Mouse (Mus musculus) skeletal muscle tissue, adult 2 months (tissue): Measurements from ENCODE around the gene Dmpk.

ENCODE experiments used
- DNase-seq: peaks from one replicate; pipeline ENCODE4 v3.0.0-alpha.2; 2012; ENCODE audit warnings: low read depth, low spot score

Gene Dmpk

DNA sequence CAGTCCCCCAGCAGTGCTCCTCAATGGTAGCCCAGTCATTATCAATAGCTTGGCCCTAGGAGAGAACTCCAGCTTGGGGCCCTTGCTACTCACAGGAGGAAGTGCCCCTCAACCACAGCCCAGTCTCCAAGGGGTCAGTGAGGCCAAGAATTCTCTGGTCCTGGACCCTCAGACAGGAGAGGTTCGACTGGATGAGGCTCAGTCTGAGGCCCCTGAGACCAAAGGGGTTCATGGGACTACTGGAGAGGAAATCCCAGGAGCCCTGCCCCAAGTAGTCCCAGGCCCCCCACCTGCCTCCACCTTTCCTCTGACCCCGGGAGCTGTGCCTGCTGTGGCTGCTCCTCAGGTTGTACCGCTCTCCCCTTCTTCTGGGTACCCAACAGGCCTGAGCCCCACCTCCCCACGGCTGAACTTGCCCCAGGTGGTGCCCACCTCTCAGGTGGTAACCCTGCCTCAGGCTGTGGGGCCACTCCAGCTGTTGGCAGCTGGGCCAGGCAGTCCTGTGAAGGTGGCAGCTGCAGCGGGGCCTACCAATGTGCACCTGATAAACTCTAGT, 12.8 kb downstream of the Dmpk start:
- DNase-seq, result no peak

DNA sequence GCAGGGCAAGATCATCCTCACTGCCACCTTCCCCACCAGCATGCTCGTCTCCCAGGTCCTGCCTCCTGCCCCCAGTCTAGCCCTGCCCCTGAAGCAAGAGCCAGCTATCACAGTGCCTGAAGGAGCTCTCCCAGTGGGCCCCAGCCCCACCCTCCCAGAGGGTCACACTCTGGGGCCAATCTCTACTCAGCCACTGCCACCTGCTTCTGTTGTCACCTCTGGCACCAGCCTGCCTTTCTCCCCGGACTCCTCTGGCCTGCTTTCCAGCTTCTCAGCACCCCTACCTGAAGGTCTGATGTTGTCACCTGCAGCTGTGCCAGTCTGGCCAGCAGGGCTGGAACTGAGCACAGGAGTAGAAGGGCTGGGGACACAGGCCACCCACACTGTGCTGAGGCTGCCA, 13.6 kb downstream of the Dmpk start:
- no peak for DNase-seq

- no peak for DNase-seq
These were observed 14.2 kb downstream of the Dmpk start for GRCm38 (mm10) chr7:19097863-19098262.

DNA sequence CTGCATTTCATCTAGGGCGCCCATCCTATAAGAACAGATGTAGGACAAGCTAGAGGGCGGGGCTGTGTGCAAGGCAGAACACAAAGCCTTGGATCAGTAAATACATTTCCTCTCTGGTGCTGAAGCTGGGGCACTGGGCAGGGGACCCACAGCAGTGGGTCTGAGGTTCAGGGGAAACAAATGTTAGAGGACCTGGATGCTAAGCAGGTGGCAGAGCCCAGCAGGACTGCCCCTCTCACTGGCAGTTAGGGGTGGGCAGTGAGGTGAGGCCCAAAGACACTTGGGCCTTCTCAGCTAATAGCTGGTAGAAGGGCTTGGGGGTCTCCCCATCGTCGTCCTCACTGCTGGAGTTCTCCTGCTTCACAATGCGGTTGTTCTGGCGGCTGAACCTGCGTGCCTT, 15.2 kb downstream of the Dmpk start:
- no peak for DNase-seq

DNA sequence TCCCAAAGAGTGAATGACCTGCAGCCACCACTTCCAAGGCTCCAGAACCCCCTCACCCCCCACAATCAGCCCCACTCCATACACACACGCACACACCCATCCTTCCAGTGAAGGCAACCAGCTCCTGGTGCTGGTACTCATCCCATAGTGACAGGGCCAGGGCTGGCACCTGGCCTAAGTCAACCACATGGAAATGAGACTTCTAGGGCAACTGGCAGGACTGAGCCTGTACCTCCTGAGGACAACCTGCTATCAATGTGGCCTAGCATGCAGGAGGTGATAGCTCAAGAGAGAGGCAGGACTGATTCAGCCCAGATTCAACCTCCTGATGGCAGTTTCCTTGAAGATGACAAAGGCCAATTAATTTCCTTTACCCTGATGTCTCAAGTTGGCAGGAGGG, 16.6 kb downstream of the Dmpk start:
- no peak for DNase-seq

DNA sequence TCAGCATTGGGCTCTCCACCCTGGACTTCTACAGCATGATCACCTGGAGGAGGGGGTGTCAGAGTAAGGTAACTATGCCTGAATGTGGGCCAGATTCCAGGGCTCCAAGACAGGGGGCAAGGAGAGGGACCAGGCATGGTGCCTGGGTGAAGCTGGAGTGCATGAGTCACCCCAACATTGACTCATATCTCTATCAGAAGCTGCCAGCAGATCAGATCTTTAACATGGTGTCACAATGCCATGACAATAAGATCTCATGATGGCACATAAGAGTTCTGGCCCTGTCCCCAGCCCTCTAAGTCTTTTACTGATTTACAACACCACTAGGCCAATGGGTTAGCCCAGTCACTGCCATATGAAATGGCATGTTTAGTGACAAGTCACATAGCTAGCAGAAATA, 20.1 kb downstream of the Dmpk start:
- DNase-seq, result no peak

GRCm38 (mm10) chr7:19104486-19104885, 20.8 kb downstream of the Dmpk start:
- no peak for DNase-seq

DNA sequence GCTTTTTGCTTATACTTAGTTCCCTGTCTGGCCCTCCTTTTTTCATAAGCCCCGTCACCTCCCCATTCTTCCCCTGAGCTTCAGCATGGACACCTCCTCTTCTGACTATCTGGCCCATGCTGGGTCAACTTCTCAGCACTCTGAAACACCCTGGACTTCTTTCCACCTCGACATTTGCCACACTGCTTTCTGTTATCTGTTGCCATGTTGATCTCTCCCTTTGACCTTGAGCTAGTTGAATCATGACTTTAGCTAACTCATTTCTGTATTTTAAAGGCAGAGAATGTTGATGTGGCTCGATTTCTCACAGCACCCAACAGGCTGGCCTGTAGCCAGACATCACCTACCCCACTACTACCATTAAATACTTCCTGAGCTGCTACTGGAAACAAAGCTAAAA, 23.8 kb downstream of the Dmpk start:
- no peak for DNase-seq

- no peak for DNase-seq
These were observed 25.9 kb downstream of the Dmpk start for GRCm38 (mm10) chr7:19109565-19109964.

DNA sequence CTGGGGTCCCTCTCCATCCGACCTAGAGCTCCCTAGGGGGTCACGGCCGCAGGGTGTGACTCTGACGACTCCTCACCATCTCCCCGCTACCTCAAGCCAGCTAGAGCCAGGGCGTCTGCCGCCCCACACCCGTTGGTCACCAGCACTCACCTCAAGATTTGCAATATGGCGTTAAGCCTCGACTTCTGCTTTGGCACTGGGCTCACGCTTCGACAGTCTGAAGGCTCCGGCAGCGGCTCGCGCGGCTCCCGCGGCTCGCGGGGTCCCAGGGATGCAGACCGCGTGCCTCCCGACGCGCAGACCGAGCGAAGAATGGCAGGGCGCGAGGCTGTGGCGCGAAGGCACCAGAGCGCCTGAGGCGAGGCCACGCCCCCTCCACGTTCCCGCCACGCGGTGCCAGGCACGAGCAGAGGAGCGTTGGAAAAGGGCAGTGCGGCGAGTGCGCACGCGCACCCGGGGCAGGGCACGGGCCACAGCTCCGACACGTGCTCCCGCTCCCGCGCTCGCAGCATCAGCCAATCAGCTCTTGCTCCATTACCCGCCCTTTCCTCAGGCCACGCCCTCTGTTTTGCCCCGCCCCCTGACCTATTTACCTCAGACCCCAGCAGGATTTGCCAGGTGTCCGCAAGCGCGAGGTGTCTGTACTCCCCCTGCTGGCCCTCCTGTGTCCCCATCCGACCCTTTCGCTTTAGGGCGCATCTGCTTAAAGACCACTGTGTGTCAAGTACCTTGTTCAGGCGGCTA, 34.6 kb downstream of the Dmpk start, which contains the start of gene Gm4969:
Gene Gm4969, minus strand, starts transcription at position 341 of the 744 bp plus-strand sequence.
- no peak for DNase-seq

DNA sequence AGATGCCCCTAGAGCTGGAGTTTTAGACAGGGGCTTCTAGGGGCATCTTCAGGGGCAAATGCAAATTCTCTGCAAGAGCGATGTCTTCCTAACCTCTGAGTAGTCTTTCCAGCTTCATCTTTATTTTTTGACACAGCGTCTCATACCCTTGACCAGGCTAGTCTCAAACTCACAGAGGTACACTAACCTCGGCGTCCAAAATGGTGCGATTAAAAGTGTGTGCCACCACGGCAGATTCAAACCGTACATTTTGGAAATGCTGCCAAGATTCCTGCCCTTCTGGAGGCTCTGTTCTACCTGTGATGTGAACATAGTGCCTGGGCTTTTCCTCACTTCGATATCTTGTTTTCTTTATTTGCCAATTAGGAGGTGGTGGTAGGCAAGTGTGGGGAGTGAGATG, 35.4 kb downstream of the Dmpk start:
- DNase-seq, result no peak

GRCm38 (mm10) chr7:19119631-19120429, 36.2 kb downstream of the Dmpk start, which contains the start of gene Fbxo46:
Gene Fbxo46 (plus strand): TSS chr7:19119859.
- DNase-seq, result peak; percentile 94

- no peak for DNase-seq
These were observed 38.0 kb downstream of the Dmpk start for GRCm38 (mm10) chr7:19121686-19122085.

DNA sequence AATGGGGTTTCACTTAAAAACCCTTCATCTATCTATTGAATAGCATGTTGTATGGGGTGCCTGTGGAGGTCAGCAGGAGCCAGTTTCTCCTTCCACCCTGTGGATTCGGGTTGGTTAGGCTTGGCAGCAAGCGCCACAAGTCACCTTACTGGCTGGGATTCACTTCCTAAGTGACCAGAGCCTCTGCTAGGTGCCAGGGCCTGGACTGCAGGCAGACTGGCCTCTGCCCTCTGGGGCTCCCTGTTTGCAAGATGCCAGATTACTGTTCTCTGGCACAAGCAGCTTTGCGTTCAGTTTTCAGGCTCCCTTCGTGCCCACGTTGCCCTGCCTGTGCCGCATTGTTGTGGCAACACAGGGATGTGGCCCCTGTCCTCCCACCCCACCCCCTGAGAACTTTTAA, 41.1 kb downstream of the Dmpk start:
- no peak for DNase-seq

DNA sequence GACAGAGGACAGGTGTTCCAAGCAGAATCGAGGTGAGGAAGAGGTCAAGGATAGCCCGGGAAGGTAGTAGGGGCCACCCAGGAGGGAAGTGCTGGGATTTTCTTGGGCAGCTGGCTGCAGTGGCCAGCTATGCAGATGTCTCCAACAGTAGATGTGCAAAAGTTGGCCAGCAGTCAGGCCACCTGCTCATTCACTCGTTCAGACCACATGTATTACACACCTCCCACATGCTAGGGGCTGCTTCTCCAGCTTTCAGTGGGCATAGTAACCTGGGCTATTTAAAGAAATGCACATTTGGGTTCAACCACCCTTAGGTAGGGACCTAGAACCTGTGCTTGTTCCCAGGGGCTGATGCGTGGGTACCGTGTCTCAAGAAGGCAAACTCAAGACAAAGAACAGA, 44.1 kb downstream of the Dmpk start:
- no peak for DNase-seq

DNA sequence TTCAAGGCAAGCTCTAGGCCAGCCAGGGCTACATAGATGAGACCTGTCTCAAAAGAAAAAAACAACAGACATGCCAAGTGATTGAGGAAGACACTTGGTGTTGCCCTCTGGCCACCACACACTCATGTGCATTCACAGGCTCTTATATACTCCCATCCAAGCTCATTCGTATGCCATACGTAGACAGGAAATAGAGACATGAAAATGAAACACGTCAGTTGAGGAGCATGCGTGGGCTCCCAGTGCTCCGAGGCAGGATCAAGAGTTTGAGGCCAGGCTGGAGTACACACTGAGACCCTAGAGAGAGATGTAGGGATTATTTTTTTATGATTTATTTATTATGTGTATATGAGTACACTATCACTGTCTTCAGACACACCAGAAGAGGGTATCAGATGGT, 45.7 kb downstream of the Dmpk start:
- no peak for DNase-seq

GRCm38 (mm10) chr7:19130657-19131056, 47.0 kb downstream of the Dmpk start:
- no peak for DNase-seq

- peak; percentile 98 for DNase-seq
These were observed 47.7 kb downstream of the Dmpk start for GRCm38 (mm10) chr7:19131324-19131848.

GRCm38 (mm10) chr7:19136168-19136567, 52.5 kb downstream of the Dmpk start:
- no peak for DNase-seq

GRCm38 (mm10) chr7:19136673-19137334, 53.2 kb downstream of the Dmpk start:
- DNase-seq, result no peak

- DNase-seq, result no peak
These were observed 53.7 kb downstream of the Dmpk start for GRCm38 (mm10) chr7:19137380-19137779.
